Mouse (Mus musculus) adrenal gland, adult 18-20 months (tissue): ENCODE data around the gene Unc13b. TPM values are rescaled to one million over a fixed set of nuclear protein-coding genes. Genes with fewer than 3 reads are reported as not detected.
"Not testable (repeated sequence)": the region's sequence is repeated elsewhere in the genome, so short reads cannot be mapped to it uniquely, and the experiment has no call there.

Source experiments
- DNase-seq, 2 experiments: peaks; one replicate each; pipeline ENCODE4 v3.0.0; 2021 to 2022; ENCODE audit warnings: low spot score in 2 of 2
- total RNA-seq, 2 experiments: library from RNA; stranded (reverse); gene quantifications; 1 replicate in 1 of 2; 2 replicates in 1 of 2; pipeline ENCODE4 v1.2.3; 2021

Gene Unc13b
- total RNA-seq, 2 experiments from 2014 or later = 12.9 to 15.8 TPM

DNA sequence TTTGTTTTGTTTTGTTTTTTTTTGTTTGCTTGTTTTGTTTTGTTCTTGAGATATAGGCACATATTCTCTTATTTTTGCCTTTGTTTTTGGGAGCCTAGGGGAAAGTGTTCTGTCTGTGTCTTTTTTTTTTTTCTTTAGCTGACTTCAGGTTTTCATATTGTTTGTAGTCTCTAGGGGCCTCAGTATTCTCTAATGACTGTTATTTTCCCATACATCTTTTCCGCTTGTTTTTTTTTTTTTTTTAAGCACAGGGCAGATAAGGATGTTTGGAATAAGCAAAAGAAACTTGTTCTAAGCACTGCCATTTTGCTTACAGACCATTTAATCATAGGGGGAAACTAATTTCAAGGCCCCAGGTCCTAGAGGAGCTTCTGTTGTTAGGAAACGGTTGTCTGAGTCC, 23.7 kb downstream of the Unc13b start:
- no peak for DNase-seq

DNA sequence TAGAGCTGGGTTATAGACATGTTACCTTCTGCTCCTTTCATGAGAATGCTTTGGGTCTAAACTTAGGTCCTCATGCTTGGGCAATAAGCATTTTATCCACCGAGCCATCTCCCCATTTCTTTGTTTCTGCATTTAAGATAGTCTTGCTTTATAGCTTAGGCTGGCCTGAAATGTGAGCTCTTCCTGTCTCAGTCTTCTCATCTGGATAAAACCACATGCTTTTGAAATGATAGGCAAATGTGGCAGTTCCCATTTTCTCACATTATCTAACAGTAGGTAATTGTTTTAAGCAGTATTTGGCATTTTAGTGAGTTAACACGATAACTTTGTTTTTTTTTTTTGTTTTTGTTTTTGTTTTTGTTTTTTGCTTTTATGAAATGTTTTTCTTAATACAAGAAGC, 31.2 kb downstream of the Unc13b start:
- DNase-seq = no peak

DNA sequence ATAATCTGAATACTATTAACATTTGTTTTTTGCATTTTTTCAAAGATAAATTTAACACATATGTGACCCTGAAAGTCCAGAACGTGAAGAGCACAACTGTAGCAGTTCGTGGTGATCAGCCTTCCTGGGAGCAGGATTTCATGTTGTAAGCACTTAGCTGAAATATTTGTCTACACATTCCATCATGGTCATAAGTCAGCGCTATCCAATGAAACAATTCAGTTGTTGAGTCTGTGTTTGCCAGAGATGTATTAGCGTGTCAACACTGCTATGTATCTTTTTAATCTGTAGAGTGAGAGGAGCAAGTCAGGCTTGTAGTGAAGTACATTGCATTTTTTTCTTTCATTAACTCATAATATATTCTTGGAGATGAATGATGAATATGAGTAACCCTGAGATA, 32.4 kb downstream of the Unc13b start:
- DNase-seq = no peak

DNA sequence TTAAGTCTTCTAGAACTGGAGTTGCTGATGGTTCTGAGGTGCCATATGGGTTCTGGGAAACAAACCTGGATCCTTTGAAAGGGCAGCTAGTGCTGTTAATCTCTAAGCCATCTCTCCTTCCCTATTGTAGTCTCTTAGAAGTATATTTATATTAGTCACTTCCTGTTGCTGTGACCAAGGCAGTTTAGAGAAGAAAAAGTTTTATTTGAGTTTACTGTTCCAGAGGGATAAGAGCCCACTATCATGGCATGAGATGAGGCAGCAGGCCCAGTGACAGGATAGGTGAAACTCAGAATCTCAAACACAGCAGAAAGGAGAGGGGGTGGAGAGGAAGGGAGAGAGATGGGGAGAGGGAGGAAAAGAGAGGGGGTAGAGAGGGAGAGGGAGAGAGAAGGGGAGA, 54.7 kb downstream of the Unc13b start:
- DNase-seq = no peak

DNA sequence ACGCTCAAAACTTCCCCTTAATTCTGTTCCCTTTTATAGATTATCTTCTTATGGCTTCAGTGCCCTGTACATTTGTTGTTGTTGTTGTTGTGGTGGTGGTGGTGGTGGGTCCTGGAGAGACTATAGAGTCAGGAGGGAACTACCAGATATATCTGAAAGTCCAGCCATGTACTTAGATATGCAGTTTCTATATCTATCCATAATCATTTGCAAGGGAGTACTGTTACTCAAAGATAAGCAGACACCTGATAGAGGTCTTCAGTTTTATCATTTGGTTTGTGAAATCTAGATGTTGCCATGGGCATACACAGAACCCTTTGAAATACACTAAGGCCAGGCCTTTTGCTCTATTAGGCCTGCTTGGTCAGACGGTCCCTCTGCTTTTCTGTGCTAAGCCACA, 55.8 kb downstream of the Unc13b start:
- no peak for DNase-seq

DNA sequence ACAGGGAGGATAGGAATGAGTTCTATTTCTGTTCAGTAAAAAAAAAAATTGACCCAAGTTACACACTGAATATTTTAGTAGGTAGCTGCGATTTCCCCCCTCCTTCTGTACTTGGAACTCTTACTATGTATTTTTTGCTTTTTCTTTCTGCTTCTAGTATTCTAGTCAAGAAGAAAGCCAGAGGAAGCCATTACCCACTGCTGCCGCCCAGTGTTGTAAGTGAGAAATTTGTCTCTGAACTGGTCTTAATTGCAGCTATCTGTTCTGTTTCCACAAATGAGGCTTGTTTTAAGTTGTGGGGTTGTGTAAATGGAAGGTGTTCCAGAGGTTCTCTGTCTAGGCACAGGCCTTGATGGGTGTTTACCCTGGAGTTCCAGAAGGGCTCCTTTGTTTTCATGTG, 56.2 kb downstream of the Unc13b start:
- DNase-seq = peak; percentile 29 to 40

DNA sequence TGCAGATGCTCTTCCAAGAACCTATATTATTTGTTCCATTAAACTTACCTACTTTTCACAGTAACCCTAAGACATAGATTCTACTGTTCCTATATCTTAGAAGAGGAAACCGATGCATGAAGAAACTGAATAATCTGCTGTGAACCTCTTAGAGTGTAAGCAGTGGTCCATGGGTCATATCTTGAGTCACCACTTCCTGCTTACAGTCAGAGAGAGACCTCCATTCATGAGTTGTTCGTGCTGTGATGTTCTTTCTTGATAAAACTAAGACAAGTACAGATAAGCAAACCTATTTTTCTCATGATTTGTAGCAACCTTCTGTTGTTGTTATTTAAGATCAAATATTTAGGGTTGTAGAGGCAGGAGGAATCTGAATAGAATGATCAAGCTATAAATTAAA, 57.5 kb downstream of the Unc13b start:
- DNase-seq = no peak

DNA sequence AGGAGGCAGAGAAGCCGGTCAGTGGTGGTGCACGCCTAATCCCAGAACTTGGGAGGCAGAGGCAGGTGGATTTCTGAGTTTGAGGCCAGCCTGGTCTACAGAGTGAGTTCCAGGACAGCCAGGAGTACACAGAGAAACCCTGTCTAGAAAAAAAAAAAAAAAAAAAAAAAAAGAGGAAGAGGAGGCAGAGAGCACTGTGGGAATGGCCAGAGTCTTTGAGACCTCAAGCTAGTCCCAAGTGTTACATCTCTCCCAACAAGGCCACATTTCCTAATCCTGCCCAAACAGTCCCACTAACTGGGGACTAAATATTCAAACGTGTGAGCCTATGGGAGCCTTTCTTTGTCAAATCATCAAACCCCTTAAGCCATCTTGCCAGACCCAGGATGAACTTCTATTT, 71.0 kb downstream of the Unc13b start:
- no peak for DNase-seq

DNA sequence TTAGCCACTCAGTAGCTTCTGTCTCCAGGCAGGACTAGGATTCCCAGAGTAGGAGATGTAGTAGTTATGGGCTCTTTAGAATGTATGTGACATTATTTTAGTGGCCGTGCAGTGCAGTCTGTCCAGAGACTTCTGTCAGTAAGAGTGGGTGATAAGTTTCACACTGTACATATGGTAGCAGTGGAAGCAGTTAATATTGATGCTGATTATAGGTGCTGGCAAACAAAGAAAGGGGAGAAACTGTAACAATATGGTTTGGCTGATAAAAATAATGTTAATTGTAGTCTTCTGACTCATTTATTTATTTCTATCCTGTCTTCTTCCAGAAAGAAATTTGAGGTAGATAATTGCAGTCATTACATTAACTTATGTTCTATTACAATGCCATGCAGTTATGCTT, 83.9 kb downstream of the Unc13b start:
- no peak for DNase-seq

DNA sequence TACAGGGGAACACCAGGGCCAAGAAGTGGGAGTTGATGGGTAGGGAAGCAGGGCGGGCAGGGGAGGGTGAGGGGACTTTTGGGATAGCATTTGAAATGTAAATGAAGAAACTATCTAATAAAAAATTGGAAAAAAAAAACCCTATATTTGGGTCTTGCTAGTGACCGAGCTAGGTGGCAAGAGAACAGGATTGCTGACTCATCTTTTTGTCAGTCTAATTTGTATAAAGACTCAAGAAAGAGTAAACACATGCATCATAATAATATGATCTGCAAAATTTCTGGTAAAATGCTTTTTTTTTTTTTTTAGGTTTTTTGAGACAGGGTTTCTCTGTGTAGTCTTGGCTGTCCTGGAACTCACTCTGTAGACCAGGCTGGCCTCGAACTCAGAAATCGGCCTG, 93.7 kb downstream of the Unc13b start:
- DNase-seq = not testable (repeated sequence)

DNA sequence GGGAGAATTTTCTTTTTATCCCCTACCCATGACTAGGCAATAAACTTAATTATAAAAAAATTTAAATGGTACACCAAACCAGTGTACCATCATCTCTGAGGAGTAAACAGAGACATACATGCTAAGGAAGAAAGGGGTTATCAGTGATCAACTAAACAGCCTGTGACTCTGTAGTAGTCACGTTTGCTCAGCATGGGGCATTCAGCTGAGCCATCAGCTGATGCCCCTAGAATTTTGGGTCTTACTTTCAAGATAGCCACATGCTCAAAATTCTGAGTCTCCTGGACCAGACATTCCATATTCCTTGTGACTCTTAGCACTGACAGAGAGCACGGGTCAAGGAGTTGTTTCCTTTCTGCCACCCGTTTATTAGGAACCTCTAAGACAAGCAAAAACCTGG, 101.3 kb downstream of the Unc13b start:
- DNase-seq = no peak

DNA sequence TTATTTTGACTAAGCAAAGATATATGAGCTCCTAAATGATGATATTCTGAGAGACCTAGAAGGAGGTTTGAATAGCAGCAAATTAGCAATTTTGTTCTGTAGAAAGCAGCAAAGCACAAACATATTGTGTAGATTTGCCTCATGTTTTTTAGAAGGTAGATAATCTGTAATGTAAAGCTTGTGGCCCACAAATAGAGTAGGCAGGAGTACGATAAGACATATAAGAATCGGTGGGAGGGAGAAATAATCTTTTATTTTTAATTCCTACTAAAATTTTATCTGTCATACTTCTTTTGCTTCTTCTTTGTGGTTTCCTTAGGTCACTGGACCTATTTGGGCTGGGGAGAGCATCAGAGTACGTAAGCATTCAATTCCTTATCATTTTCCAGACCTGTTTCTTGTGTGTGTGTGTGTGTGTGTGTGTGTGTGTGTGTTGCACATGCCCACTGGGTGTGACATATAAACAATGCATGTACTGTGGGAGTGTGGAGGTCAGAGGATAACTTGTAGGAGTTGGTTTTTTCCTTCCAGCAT, 102.4 kb downstream of the Unc13b start:
- DNase-seq = no peak

DNA sequence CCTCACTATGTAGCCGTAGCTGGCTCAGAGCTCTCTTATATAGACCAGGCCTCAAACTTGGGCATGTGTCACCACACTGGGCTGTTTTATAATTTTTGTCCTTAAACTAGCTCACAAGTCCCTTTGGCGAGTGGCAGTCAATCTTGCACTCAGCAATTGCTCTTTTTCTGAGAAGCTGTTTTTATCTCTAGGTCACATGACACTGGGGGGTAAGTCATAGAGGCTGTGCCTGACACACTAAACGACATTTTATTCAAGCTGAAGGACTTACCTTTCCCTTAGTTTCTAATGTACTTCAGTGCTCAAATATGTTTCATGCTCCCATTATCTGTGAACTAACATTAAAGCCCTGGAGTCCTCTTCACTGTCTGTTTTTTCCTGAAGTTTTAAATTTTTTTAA, 104.5 kb downstream of the Unc13b start:
- DNase-seq = no peak

DNA sequence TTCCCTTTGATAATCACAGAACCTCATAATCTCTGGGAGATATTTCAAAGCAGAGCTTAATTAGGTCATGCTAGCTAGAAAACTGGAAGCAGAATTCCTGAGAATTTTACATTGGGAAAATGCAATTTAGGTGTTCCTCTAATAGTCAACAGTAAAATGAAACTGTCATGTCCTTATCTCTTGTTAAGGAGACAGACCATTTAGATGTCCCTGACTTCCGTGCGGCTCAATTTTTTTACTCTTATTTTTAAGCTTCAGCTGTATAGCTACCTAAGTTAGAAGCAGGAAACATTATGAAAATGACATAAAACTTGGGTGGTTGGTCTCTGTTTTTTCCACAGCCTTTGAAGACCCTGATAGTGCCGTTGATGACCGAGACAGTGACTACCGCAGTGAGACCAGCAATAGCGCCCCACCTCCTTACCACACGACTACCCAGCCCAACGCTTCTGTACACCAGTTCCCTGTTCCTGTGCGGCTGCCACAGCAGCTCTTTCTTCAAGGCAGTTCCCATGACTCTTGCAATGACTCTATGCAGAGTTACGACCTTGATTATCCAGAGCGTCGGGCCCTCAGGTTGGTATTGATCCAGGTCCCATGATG, 106.8 kb downstream of the Unc13b start:
- no peak for DNase-seq

DNA sequence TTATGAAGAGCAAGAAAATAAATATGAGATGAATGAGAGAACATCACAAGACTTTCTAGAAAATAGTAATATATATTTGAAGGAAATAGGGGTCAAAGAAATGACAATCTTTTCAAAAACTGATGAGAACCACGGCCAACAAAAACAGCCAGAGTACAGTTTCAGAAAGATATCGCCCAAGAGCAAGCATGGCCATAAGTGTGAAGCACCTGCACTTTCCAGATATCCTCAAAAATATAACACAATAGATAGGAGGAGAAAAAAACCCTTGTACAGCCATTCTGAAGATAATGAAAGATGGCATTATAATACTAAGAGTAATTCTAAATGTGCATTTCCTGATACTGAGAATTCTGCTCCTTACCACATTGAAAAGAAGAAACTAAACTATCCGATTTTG, 111.3 kb downstream of the Unc13b start:
- DNase-seq = no peak

DNA sequence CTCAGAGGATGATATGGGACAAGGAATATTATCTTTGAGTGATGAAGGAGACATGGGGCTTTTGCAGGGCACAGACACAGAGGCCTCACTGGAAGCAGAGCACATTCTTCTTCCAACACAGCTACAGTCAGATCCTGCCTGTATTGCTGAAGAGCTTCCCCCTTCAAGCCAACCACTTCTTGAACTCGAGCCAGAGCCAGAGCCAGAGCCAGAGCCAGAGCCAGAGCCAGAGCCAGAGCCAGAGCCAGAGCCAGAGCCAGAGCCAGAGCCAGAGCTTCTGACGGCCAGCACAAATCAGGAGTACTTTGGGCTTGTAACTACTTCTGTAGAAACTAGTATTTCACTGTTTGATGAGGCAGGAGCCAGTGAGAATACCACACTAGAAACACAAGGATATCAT, 118.4 kb downstream of the Unc13b start:
- DNase-seq = no peak

DNA sequence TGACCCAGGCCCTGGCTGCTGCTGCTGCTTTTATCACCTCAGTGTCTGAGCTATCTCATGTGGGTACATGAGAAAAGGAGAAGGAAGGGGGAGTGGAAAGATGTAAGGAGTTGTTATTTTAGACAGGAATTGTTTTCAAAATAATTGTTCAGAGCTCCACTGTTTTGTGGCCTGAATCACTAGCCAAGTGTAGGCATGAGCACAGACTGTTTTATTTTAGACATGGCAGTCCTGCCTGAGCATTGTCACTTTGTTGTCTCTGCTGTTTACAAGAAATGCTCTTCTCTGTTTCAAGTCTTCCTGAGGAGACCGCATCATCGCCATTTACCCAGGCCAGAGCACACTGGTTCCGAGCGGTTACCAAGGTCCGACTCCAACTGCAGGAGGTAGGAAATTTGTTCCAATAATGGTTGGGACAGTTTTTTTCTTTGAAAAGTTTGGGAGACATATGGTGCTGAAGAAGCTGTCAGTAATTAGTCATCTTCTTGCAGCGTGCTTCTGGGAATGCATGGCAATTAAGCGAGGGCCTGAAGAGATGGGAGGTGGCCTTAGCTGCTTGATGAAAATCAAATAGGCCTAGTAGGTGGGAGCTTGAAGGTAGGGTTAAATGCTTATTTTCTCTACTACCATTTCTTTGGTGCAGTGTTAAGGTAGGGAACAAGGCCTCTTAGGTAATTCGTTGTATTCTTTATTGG, 123.9 kb downstream of the Unc13b start:
- DNase-seq = no peak

DNA sequence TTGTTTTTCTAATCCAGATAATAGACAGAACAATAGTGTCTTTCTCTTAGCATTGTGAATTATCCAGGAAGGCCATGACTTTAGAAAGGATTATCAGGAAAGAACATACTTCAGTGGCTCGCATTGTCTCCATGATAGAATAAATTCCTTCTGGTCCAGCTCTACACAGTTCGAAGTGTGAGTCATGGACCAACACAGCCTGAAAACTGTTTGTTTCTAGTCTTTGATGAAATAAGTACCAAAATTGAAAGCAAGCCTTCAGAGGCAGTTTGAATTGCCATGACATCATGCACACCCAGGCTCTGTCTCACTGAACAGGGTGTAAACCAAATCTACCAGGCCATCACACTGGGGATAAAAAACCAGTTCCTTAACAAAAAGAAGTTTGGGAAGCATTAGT, 128.7 kb downstream of the Unc13b start:
- DNase-seq = no peak

DNA sequence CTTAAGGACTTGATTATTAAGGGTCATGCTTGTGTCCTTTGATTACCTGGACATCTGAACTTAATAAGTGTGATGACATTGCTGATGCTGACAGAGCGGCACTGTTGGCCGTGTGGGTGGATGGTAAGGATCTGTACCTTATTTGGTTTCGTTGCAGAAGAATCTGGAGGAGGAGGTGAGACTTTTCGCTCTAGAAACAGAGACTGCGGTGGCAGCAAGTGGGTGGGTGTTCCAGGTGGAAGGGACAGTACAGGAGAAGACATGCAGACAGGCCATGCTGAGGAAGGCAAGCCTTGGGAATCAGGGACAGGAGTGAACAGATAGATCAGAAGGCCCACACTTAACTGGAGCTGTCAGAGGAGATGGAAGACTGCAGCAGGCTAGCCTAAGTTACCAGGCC, 130.6 kb downstream of the Unc13b start:
- DNase-seq = no peak

DNA sequence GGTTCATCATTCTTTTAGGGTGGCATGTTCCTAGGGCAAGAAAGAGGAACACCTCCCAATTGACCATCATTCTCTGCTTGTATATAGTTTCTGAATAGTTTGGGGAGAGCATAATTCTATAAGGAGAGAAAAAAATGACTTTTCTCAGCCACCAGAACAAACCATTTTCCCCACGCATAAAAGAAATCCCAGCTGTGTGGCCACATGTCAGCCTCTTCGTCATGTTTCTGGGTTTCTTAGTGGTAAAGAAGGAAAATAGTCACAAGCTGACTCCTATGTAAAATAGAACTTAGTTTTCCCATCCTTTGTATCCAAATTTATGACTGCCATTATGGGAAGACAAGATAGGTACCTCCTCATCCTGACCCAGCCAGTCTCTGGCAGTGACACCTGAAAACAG, 146.2 kb downstream of the Unc13b start:
- no peak for DNase-seq

DNA sequence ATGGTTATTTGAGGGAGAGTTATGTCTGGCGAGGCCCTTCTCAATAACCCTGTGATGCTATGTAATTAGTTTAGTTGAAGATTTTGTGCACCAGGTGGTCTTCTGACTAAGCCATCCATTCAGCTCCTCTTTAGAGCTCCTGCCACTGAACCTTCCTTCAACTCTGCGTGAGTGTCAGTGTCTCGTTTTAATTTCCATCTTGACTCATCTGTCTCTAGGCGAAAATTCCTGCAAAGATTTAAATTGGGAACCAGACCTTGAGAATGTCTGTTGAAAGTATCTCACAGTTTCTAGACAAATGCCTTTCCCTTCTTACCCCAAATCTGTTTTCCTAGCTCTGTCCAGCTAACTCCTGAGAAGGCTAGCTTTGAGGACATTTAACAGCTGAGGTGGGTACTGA, 146.8 kb downstream of the Unc13b start:
- no peak for DNase-seq

DNA sequence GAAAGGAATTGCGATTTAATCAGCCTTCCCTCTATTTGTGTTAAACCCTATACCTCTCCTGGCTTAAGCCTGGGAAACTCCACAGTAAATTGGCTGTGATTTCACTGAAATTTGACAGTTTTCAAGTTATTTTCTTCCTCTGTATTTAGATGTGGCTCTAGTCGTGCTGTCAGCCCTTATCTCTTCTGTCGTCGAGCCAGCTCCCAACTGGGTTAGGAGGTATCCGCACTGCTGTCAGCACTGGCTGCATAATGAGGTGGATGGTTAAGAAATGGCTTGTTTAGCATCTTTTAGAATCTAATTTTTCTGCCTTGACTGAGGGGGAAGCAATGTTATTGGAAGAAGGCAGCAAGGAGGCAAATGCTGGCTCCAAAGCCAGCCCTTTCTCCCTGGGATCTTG, 148.2 kb downstream of the Unc13b start:
- DNase-seq = no peak

DNA sequence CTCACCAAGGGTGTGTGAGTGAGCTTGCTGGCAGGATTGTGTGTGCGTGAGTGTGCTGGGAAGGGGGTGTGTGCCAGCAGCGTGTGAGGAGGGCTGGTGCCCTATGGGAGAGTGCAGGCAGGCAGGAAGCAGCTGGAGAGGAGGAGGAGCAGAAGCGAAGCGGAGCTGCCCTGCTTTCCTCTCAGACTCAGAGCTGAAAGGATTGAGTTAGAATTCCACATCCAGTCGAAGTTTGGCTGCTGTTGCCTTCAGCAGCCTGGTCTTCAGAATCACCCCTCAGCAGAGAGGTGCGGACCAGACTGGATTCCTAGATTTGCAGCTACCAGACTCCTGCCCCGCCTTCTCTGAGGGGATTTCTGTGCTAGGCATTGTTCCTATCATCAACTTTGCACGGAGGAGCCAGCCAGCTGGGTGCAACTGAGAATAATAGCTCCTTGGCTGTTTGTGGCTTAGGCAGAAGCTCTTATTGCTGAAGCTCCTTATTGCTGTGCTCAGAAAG, 150.4 kb downstream of the Unc13b start:
- no peak for DNase-seq
